Mouse (Mus musculus): Measurements from ENCODE around the gene Utrn. TPM values are rescaled to one million over a fixed set of nuclear protein-coding genes. Genes with fewer than 3 reads are reported as not detected.

Gene Utrn
- total RNA-seq, 1 experiment from 2014 or later: 61.8 TPM

Other genes with a start within 250 kb of the Utrn start
- 36.7 to 65.0 TPM (median 55.4 TPM) in 3 replicates for gene Stx11, start 94.9 kb upstream of the Utrn start, total RNA-seq (2017)
- gene Sf3b5, start 136.0 kb upstream of the Utrn start, total RNA-seq (2017): 9.3 to 13.9 TPM (median 10.2 TPM) in 3 replicates
- gene Plagl1, start 191.1 kb upstream of the Utrn start, total RNA-seq (2017): 0.43 to 1.8 TPM in 2 of 3 replicates, not detected in the other